Mouse (Mus musculus) left cerebral cortex, postnatal 10 days (tissue): Measurements from ENCODE around the gene St8sia6. TPM values are rescaled to one million over a fixed set of nuclear protein-coding genes. Genes with fewer than 3 reads are reported as not detected.

ENCODE experiments used
- DNase-seq, 2 experiments: peaks; one replicate each; pipeline ENCODE4 v3.0.0; 2021 to 2022; ENCODE audit warnings: low spot score in 2 of 2, mixed read lengths in 1 of 2; ENCODE audit errors: extremely low spot score in 1 of 2
- intact Hi-C: fragments of 180-260 bp; cut with DNase I; formaldehyde crosslinking; loops from one replicate; pipeline ENCODE4 v1.15.1; 2025
- total RNA-seq, 2 experiments: library from RNA; stranded (reverse); gene quantifications; 2 replicates each; pipeline ENCODE4 v1.2.3; 2021

The St8sia6 gene
- total RNA-seq, 2 experiments from 2014 or later: 0.73 to 0.87 TPM

GRCm38 (mm10) chr2:13768524-13768923 lies 25.3 kb downstream of the St8sia6 start:
- no peak for DNase-seq
- intact Hi-C loops: no loop called here

GRCm38 (mm10) chr2:13767532-13768411 lies 26.1 kb downstream of the St8sia6 start:
- intact Hi-C loops: no loop called here
- DNase-seq: no peak

- intact Hi-C loops: no loop called here
- DNase-seq: no peak
Observed at GRCm38 (mm10) chr2:13760366-13760765, 33.5 kb downstream of the St8sia6 start.

- intact Hi-C loops: no loop called here
- DNase-seq: no peak
Observed at GRCm38 (mm10) chr2:13757412-13757811, 36.5 kb downstream of the St8sia6 start.

GRCm38 (mm10) chr2:13755733-13756132 lies 38.1 kb downstream of the St8sia6 start:
- intact Hi-C loops: no loop called here
- peak in 1 of 2 experiments; percentile 4 for DNase-seq

- intact Hi-C loops: no loop called here
- DNase-seq: no peak
Observed at GRCm38 (mm10) chr2:13751691-13752090, 42.2 kb downstream of the St8sia6 start.

- intact Hi-C loops: no loop called here
- no peak for DNase-seq
Observed at GRCm38 (mm10) chr2:13750777-13751176, 43.1 kb downstream of the St8sia6 start.

- no peak for DNase-seq
- intact Hi-C loops: no loop called here
Observed at GRCm38 (mm10) chr2:13750089-13750488, 43.8 kb downstream of the St8sia6 start.

DNA sequence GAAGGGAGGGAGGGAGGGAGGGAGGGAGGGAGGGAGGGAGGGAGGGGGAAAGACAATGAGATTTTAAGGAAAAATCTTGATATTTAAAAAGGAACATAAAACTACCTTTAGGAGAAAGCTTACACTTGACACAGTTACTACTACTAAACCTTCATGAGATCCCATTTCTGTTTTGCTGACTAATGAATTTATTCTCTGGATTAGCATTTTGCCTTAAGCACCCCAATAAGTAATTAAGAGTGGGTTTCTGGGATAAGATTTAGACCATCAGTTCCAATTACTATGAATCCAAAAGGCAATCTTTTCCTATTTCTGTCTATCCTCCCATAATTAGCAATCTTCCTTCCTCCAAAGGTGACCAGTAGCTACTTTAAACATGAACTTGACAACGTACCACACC lies 44.7 kb downstream of the St8sia6 start:
- intact Hi-C loops: no loop called here
- DNase-seq: no peak

GRCm38 (mm10) chr2:13747576-13747975 lies 46.3 kb downstream of the St8sia6 start:
- intact Hi-C loops: no loop called here
- DNase-seq: no peak

DNA sequence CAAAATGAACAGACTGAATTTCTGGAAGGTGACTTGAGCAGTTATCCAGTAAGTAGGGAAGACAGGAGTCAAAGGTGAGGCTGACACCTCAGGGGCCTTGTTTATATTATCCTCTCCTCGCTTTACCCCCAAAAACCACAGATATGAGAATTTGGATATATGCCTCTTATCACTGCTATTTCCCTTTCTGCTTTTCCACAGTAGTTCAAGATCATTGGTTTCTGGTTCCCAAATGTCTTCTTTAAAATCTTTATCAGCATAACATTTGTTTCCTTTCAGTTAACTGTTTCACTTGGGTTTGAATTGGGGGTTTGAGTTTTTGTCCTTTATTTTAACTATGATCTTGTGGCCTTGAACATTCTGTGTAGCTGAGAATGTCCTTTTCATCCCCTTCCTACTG lies 47.8 kb downstream of the St8sia6 start:
- intact Hi-C loops: no loop called here
- DNase-seq: no peak

GRCm38 (mm10) chr2:13738704-13739103 lies 55.2 kb downstream of the St8sia6 start:
- no peak for DNase-seq
- intact Hi-C loops: no loop called here

- no peak for DNase-seq
- intact Hi-C loops: no loop called here
Observed at GRCm38 (mm10) chr2:13727901-13728300, 66.0 kb downstream of the St8sia6 start.

GRCm38 (mm10) chr2:13725592-13725991 lies 68.3 kb downstream of the St8sia6 start:
- intact Hi-C loops: no loop called here
- no peak for DNase-seq

DNA sequence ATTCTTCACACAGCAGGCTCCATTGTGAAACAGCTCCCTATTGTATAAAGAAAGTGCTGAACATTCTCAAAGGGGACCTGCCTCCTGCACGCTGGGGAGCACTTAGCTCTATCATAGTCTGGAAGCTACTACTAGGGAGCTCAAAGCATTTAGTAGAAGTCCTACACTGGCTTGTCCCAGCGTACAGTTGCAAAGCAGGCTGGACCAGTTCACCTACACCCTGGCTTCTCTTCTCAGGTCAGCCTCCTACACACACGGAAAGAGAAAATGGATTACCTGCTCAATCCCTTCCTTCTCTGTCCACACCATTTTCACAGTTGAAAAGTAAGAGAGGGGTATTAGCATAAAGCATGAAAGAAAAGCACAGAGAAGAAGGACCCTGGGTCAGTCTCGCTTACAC lies 71.6 kb downstream of the St8sia6 start:
- no peak for DNase-seq
- intact Hi-C loops: no loop called here

GRCm38 (mm10) chr2:13718628-13719185 lies 75.2 kb downstream of the St8sia6 start:
- intact Hi-C loops: no loop called here
- no peak for DNase-seq

DNA sequence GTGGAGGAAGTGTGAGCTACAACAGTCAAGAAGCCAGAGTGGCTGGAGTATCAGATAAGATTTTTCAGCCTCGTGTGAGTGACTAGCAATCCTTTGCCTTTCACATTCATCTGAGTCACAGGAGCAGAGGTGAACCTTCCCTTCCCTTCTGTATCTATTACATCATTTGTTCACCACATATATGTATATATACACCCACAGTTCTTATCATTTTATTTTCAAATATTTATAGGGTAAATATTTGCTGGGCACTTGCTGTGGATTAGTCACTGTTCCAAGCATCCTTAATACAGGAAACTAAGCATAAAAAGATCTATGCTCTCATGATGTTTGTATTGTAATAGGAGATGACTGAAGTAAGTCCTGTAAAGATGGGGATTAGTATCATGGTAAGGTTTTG lies 85.1 kb downstream of the St8sia6 start:
- DNase-seq: no peak
- intact Hi-C loops: no loop called here

DNA sequence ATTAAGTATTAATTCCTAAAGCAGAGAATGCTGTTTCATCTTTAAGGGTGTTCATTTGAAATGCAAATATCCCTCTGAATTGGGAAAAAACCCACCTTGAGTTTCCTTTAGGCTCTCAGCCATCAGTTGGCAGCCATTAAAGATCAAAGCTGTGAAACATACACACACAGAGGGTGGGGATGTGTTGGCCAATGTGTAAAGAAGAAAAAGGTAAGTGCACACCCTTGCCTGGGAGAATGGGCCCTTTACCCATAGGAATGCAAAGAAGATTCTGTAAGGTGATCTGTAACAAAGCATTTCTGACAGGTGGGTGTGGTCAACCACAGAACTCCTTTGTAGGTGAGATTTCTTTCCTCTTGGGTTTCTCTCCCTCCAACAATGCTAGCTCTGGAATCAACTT lies 96.3 kb downstream of the St8sia6 start:
- DNase-seq: no peak
- intact Hi-C loops: no loop called here

GRCm38 (mm10) chr2:13694417-13694816 lies 99.4 kb downstream of the St8sia6 start:
- no peak for DNase-seq
- intact Hi-C loops: no loop called here

- no peak for DNase-seq
- intact Hi-C loops: no loop called here
Observed at GRCm38 (mm10) chr2:13684380-13684779, 109.5 kb downstream of the St8sia6 start.

DNA sequence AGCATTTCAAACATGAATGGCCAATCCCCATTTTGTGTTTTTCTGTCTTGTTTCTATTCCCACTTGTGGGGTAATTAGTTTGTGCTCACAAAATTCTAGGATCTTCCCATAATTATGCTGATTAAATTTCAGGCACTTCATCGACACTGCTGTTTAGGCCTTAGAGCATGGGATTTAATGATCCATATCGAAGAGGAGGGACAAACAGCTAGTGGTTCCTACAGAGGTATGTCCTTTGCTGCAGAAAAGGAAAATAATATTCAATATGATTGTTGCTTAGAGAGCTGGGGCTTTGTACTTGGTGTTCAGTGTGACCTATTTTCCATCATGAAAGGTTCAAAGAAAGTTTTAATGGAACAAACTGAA lies 110.7 kb downstream of the St8sia6 start:
- no peak for DNase-seq

More for the DNA sequence above, 110.7 kb downstream of the St8sia6 start:
- intact Hi-C loops: no loop called here
